Mouse (Mus musculus) G1E (cell line): ENCODE data around the gene D630045J12Rik. TPM values are rescaled to one million over a fixed set of nuclear protein-coding genes. Genes with fewer than 3 reads are reported as not detected.

ENCODE experiments used
- ATAC-seq: 2 replicates; pipeline ENCODE4 v1.8.0; 2016; ENCODE audit warnings: mild to moderate bottlenecking; ENCODE audit not compliant: insufficient number of reproducible peaks, poor library complexity, low FRiP score, severe bottlenecking; ENCODE audit errors: extremely low read depth
- DNase-seq: peaks from one replicate; pipeline ENCODE4 v3.0.0; 2012; ENCODE audit warnings: low spot score
- H3K27me3 ChIP-seq: 2 replicates; pipeline ENCODE4 v1.6.1; 2012; ENCODE audit warnings: mild to moderate bottlenecking, low read length, inconsistent platforms; ENCODE audit not compliant: insufficient read depth
- H3K36me3 ChIP-seq: replicated peaks from 2 replicates; pipeline ENCODE3; 2012; ENCODE audit warnings: mild to moderate bottlenecking, inconsistent platforms
- H3K4me1 ChIP-seq: 2 replicates; pipeline ENCODE4 v1.6.1; 2012; ENCODE audit warnings: low read depth, low read length, inconsistent platforms, mixed read lengths; ENCODE audit not compliant: insufficient read depth
- H3K4me3 ChIP-seq: 2 replicates; pipeline ENCODE4 v1.5.1; 2012; ENCODE audit warnings: low read depth, mild to moderate bottlenecking, inconsistent platforms, low read length, moderate library complexity, mixed read lengths
- H3K9me3 ChIP-seq: replicated peaks from 2 replicates; pipeline ENCODE4 v1.6.1; 2012; ENCODE audit warnings: inconsistent platforms
- CTCF ChIP-seq: IDR thresholded peaks from 2 replicates; pipeline ENCODE4 v1.5.1; 2012; ENCODE audit warnings: low read depth, low read length, inconsistent platforms, mixed read lengths
- GATA1 ChIP-seq: IDR thresholded peaks from 2 replicates; pipeline ENCODE4 v1.6.1; 2012; ENCODE audit warnings: borderline replicate concordance, low read length, inconsistent platforms, mixed read lengths
- GATA2 ChIP-seq: IDR thresholded peaks from 2 replicates; pipeline ENCODE4 v1.6.1; 2012; ENCODE audit warnings: low read depth, low read length, inconsistent platforms, borderline replicate concordance
- POLR2AphosphoS5 ChIP-seq: IDR thresholded peaks from 2 replicates; pipeline ENCODE4 v1.6.1; 2012; ENCODE audit warnings: low read depth, low read length, inconsistent platforms; ENCODE audit not compliant: insufficient replicate concordance
- TAL1 ChIP-seq: conservative IDR thresholded peaks from 2 replicates; pipeline ENCODE4 v1.6.1; 2012; ENCODE audit warnings: low read depth, low read length, inconsistent platforms, mixed read lengths
- polyA plus RNA-seq: library from polyadenylated mRNA; stranded (reverse); fragments of >175 nt; gene quantifications from 2 replicates; pipeline ENCODE4 v1.2.3, GENCODE M21; 2012
- total RNA-seq, 2 experiments: library from RNA; stranded (forward) in 1 of 2; stranded (reverse) in 1 of 2; fragments of 200-1000 nt in 1 of 2; fragments of >200 nt in 1 of 2; fragmentation: Nextera tagmentation in 1 of 2; gene quantifications; 2 replicates each; pipeline ENCODE4 v1.2.3; 2014 to 2017

Gene D630045J12Rik
- total and polyA plus RNA-seq, 3 experiments = 0.01 to 0.38 TPM; not detected in 1

DNA sequence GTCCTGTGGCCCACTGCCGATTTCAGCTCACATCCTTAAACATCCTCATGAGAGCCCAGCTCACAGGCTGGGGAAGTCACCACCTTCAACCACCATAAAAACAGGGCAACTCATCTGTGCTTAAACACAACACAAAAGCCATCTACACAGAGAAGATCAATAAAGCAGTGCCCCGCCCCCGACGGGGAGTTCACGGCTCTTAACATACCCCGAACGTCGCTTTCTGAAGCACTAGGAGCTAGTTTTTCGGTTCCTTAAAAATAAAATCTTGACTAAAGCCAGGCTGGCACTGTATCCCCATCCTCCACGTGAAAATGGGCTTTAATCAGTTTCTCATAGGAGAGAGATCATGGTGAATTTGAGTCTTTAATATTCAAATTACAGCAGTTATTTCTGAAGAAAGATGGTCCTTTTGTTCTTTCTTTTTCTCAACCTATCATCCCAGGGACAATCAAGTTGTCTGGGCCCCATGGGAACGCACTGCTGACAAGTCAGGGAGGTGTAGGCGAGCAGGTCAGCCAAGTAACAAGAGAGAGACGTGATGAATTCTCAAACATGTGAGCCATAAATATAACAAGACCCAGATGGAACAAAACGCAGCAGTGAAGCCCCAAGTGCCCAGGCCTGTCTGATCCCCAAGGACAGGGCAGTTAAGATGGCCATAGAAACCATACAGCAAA lies 90.8 kb downstream of the D630045J12Rik start:
- H3K4me3 ChIP-seq = no peak overlapping the region
- DNase-seq (no peak), ATAC-seq (no peak)
- TF ChIP-seq TAL1 (no peak), GATA2 (no peak), POLR2AphosphoS5 (no peak), CTCF (no peak), GATA1 (no peak)
- no peaks in the 10 kb centered on the region for H3K36me3 ChIP-seq
- no peaks in the 10 kb centered on the region; the same call in 1 of the 2 replicates for H3K4me1 ChIP-seq
- peaks cover 13% of the 10 kb centered on the region for H3K27me3 ChIP-seq
- H3K9me3 ChIP-seq = no peaks in the 10 kb centered on the region

DNA sequence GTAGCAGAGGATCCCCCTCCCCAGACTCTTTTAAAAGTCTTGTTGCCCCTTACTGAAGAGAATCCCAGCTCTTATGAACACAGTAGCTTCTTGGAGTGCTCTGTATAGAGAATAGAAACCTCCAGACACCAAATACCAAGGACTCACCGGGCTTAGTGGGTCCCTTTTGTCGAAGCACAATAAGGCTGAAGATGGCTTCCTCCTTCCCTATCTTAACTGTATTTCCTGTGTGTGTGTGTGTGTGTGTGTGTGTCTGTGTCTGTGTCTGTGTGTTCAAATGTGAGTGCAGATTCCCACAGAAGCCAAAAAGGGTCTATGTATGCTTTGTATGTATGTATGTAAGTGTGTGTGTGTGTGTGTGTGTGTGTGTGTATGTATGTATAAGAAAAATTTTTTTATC lies 93.3 kb downstream of the D630045J12Rik start:
- DNase-seq = no peak
- no peak for ATAC-seq
- Histone ChIP-seq H3K27me3 (peaks cover 13% of the 10 kb centered on the region), H3K4me1 (no peaks in the 10 kb centered on the region), H3K9me3 (no peaks in the 10 kb centered on the region), H3K4me3 (no peak overlapping the region), H3K36me3 (no peaks in the 10 kb centered on the region)
- TF ChIP-seq POLR2AphosphoS5 (no peak), TAL1 (no peak), GATA2 (no peak), CTCF (no peak), GATA1 (no peak)

DNA sequence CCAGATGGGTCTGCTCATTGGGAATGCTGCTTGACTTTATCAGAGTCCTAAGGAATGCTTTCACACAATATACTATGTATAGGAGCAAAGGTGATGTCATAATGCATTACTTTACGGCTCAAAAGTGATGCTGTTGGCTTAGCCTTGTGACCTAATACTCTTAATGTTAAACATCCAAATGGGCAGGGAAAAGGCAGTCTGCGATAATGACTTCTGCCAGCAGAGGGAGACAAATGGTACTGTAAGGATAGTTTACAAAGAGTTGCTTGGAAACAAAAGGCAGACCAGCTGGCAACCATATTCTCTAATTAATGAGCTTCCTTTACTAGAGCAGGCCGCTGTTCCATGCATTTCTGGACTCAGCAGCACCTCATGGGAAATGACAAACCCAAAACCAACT lies 93.7 kb downstream of the D630045J12Rik start:
- H3K9me3 ChIP-seq = no peaks in the 10 kb centered on the region
- ATAC-seq (no peak), DNase-seq (peak; percentile 52)
- TF ChIP-seq GATA1 (no peak), GATA2 (no peak), POLR2AphosphoS5 (no peak), CTCF (peak; percentile 68), TAL1 (no peak)
- no peaks in the 10 kb centered on the region for H3K4me1 ChIP-seq
- H3K27me3 ChIP-seq = peaks cover 10% of the 10 kb centered on the region
- no peak overlapping the region for H3K4me3 ChIP-seq
- no peaks in the 10 kb centered on the region for H3K36me3 ChIP-seq

DNA sequence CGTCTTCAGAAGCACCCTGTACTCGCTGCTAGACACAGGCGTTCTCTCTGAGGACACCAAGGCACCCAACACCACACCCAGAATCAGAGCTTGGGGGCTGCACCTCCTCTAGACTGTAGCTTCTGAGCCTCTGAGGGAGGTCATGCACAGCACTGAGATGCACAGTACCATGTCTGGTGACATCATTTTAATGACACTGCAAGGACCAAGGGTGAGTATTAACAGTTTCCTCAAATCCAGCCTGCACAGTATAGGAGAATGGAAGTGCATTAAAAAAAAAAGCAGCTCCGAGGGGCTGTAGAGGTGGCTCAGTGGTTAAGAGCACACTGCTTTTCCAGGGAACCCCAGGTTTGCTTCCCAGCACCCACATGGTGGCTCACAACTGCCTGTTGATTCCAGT lies 94.2 kb downstream of the D630045J12Rik start:
- Histone ChIP-seq H3K4me3 (no peak overlapping the region), H3K4me1 (no peaks in the 10 kb centered on the region), H3K9me3 (no peaks in the 10 kb centered on the region), H3K27me3 (peaks cover 10% of the 10 kb centered on the region), H3K36me3 (no peaks in the 10 kb centered on the region)
- DNase-seq (no peak), ATAC-seq (no peak)
- TF ChIP-seq GATA2 (no peak), POLR2AphosphoS5 (no peak), GATA1 (no peak), CTCF (no peak), TAL1 (no peak)

DNA sequence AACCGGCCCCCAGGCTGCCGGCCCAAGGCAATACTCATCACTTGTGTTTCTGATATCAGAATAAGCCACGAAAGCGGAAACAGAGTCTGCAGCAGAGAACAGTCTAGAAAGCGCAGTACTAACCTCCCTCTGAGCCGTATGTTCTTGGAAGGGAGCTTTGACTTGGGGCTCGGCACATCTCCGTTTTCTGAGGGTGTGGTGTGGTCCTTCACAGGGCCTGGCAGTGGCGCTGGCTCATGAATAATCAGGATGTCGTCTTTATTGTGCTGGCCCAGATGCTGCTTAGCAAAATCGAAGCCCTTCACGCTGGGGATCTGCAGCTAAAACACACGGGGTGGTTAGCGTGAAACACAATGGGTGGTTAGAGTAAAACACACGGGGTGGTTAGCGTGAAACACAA lies 95.9 kb downstream of the D630045J12Rik start:
- DNase-seq (no peak), ATAC-seq (no peak)
- TF ChIP-seq TAL1 = no peak
- H3K4me1 ChIP-seq = no peaks in the 10 kb centered on the region
- peaks cover 8% of the 10 kb centered on the region for H3K27me3 ChIP-seq
- no peaks in the 10 kb centered on the region for H3K36me3 ChIP-seq
- no peaks in the 10 kb centered on the region for H3K9me3 ChIP-seq
- no peak overlapping the region for H3K4me3 ChIP-seq

DNA sequence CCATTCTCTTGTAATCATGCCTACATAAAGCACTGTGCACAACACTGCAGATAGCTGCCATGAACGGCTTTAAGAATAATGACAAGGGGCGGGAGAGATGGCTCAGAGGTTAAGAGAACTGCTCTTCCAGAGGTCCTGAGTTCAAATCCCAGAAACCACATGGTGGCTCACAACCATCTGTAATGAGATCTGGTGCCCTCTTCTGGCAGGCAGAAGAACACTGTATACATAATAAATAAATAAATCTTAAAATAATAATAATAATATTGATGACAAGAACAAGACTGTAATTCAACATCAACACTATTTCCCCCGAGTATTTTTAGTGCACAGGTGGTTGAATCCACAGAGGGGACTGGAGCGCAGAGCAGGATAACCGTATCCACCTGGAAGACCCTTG lies 97.6 kb downstream of the D630045J12Rik start:
- no peaks in the 10 kb centered on the region for H3K36me3 ChIP-seq
- ATAC-seq (no peak), DNase-seq (no peak)
- no peaks in the 10 kb centered on the region for H3K9me3 ChIP-seq
- H3K4me1 ChIP-seq = no peaks in the 10 kb centered on the region
- peaks cover 10% of the 10 kb centered on the region for H3K27me3 ChIP-seq
- no peak overlapping the region for H3K4me3 ChIP-seq
- TF ChIP-seq GATA1 (no peak), TAL1 (no peak), GATA2 (no peak), CTCF (no peak), POLR2AphosphoS5 (no peak)
